Mouse (Mus musculus) heart, embryonic 14.5 days (tissue): ENCODE data around the gene Tbkbp1. TPM values are rescaled to one million over a fixed set of nuclear protein-coding genes. Genes with fewer than 3 reads are reported as not detected.
A peak's percentile ranks its signal among the peaks of the same experiment; 100 is the strongest.

Experiments used
- ATAC-seq: fragments of 200-750 bp; cut with Nextera tagmentation; 2 replicates; pipeline ENCODE4 v1.8.0; 2017; ENCODE audit warnings: low read depth, moderate TSS enrichment; ENCODE audit not compliant: insufficient number of reproducible peaks, insufficient read depth, low FRiP score
- H3K27ac ChIP-seq, 2 experiments: fragments of 200-500 bp in 1 of 2; fragments of 300-500 bp in 1 of 2; sonication (generic) in 1 of 2; replicated peaks in 1 of 2; 2 replicates each; pipeline ENCODE4 v1.5.1; 2012 to 2014; ENCODE audit warnings: low read depth in 2 of 2, low read length in 2 of 2, control low read depth in 1 of 2, mild to moderate bottlenecking in 1 of 2, mixed read lengths in 1 of 2; ENCODE audit not compliant: control insufficient read depth in 1 of 2, insufficient read depth in 1 of 2
- H3K27me3 ChIP-seq: fragments of 300-500 bp; sonication (generic); 2 replicates; pipeline ENCODE4 v1.6.1; 2014; ENCODE audit warnings: mild to moderate bottlenecking, low read length, control low read depth; ENCODE audit not compliant: control insufficient read depth, insufficient read depth
- H3K36me3 ChIP-seq: fragments of 300-500 bp; sonication (generic); 2 replicates; pipeline ENCODE4 v1.6.1; 2014; ENCODE audit warnings: mild to moderate bottlenecking, control low read depth, low read length, mixed read lengths; ENCODE audit not compliant: control insufficient read depth, insufficient read depth
- H3K4me1 ChIP-seq, 2 experiments: fragments of 200-500 bp in 1 of 2; fragments of 300-500 bp in 1 of 2; sonication (generic) in 1 of 2; 2 replicates each; pipeline ENCODE4 v1.6.1; 2012 to 2014; ENCODE audit warnings: low read length in 2 of 2, control low read depth in 1 of 2, mixed read lengths in 1 of 2; ENCODE audit not compliant: control insufficient read depth in 2 of 2, insufficient read depth in 2 of 2
- H3K4me2 ChIP-seq: fragments of 300-500 bp; sonication (generic); 2 replicates; pipeline ENCODE4 v1.6.1; 2014; ENCODE audit warnings: mild to moderate bottlenecking, low read length
- H3K4me3 ChIP-seq, 2 experiments: fragments of 200-500 bp in 1 of 2; fragments of 300-500 bp in 1 of 2; sonication (generic) in 1 of 2; 2 replicates each; pipeline ENCODE4 v1.5.1; 2012 to 2014; ENCODE audit warnings: low read length in 2 of 2, mild to moderate bottlenecking in 2 of 2, control low read depth in 1 of 2, low read depth in 1 of 2, moderate library complexity in 1 of 2; ENCODE audit not compliant: control insufficient read depth in 1 of 2, insufficient read depth in 1 of 2
- H3K9ac ChIP-seq: fragments of 300-500 bp; sonication (generic); 2 replicates; pipeline ENCODE4 v1.6.1; 2014; ENCODE audit warnings: mild to moderate bottlenecking, low read length
- H3K9me3 ChIP-seq: fragments of 300-500 bp; sonication (generic); 2 replicates; pipeline ENCODE4 v1.6.1; 2016; ENCODE audit warnings: low read length, control low read depth; ENCODE audit not compliant: control insufficient read depth
- WGBS: fragments of 180-500 bp; shearing (Covaris S2); extraction: QIAGEN DNeasy Blood & Tissue Kit; methylation state at CpG from one replicate; pipeline ENCODE4 v1.1.7; 2014; 5-methylcytosine and 5-hydroxymethylcytosine counted together
- polyA plus RNA-seq: library from polyadenylated mRNA; unstranded; fragments of >200 nt; fragmentation: Nextera tagmentation; extraction: Ambion mirVana; gene quantifications from 2 replicates; pipeline ENCODE4 v1.2.1, GENCODE M21; 2014

The Tbkbp1 gene
- polyA plus RNA-seq, 1 experiment from 2014 or later: 7.3 TPM

- peaks cover 89% of the 10 kb centered on the region for H3K36me3 ChIP-seq
- H3K9me3 ChIP-seq: no peaks in the 10 kb centered on the region
- no peak overlapping the region for H3K4me3 ChIP-seq
- H3K9ac ChIP-seq: no peak overlapping the region
- no peak for ATAC-seq
- no peaks in the 10 kb centered on the region for H3K27me3 ChIP-seq
- no peaks in the 10 kb centered on the region for H3K4me1 ChIP-seq
- 49% methylated on average over 6 of the region's 6 CpGs for WGBS
- H3K27ac ChIP-seq: no peak overlapping the region
- no peak overlapping the region for H3K4me2 ChIP-seq
Measured at GRCm38 (mm10) chr11:97160341-97160740, 9.0 kb upstream of the Tbkbp1 start.

- H3K4me1 ChIP-seq: peaks cover 8 to 9% of the 10 kb centered on the region in 2 experiments
- no peak overlapping the region for H3K9ac ChIP-seq
- ATAC-seq: no peak
- H3K27ac ChIP-seq: no peak overlapping the region
- H3K4me2 ChIP-seq: no peak overlapping the region
- WGBS: 69% methylated on average over 7 of the region's 7 CpGs
- no peaks in the 10 kb centered on the region for H3K27me3 ChIP-seq
- H3K9me3 ChIP-seq: no peaks in the 10 kb centered on the region
- no peak overlapping the region for H3K4me3 ChIP-seq
- H3K36me3 ChIP-seq: peaks cover 55% of the 10 kb centered on the region
Measured at GRCm38 (mm10) chr11:97156999-97157398, 5.7 kb upstream of the Tbkbp1 start.

GRCm38 (mm10) chr11:97152662-97153287, 1.5 kb upstream of the Tbkbp1 start:
- no peak overlapping the region for H3K9ac ChIP-seq
- no peak overlapping the region for H3K27ac ChIP-seq
- no peak for ATAC-seq
- peaks cover 19 to 25% of the 10 kb centered on the region in 2 experiments for H3K4me1 ChIP-seq
- H3K4me2 ChIP-seq: no peak overlapping the region
- H3K4me3 ChIP-seq: no peak overlapping the region
- H3K36me3 ChIP-seq: peaks cover 13% of the 10 kb centered on the region
- no peaks in the 10 kb centered on the region for H3K9me3 ChIP-seq
- no peaks in the 10 kb centered on the region for H3K27me3 ChIP-seq
- WGBS: 21% methylated on average over 10 of the region's 10 CpGs

- Histone ChIP-seq H3K9ac (peak overlapping the region; percentile 80; the same call in 1 of the 2 replicates), H3K9me3 (no peaks in the 10 kb centered on the region), H3K4me2 (peak overlapping the region; percentile 95), H3K4me3 (peak overlapping the region; percentile 48 to 75), H3K36me3 (peaks cover 12% of the 10 kb centered on the region), H3K4me1 (peaks cover 19 to 25% of the 10 kb centered on the region in 2 experiments), H3K27ac (no peak overlapping the region), H3K27me3 (no peaks in the 10 kb centered on the region)
- 2% methylated on average over 11 of the region's 11 CpGs for WGBS
- no peak for ATAC-seq
Measured at GRCm38 (mm10) chr11:97152023-97152426, 730 bp upstream of the Tbkbp1 start.

GRCm38 (mm10) chr11:97150411-97151330, 624 bp downstream of the Tbkbp1 start:
- under 1% methylated on average over 69 of the region's 102 CpGs for WGBS
- H3K9me3 ChIP-seq: no peaks in the 10 kb centered on the region
- H3K36me3 ChIP-seq: peaks cover 19% of the 10 kb centered on the region
- peak overlapping the region; percentile 80 for H3K9ac ChIP-seq
- H3K4me3 ChIP-seq: peak overlapping the region; percentile 48 to 75
- ATAC-seq: peak; percentile 65
- H3K4me1 ChIP-seq: peaks cover 19 to 30% of the 10 kb centered on the region in 2 experiments
- H3K27ac ChIP-seq: peak overlapping the region; percentile 79 to 88
- H3K27me3 ChIP-seq: no peaks in the 10 kb centered on the region
- peak overlapping the region; percentile 95 for H3K4me2 ChIP-seq

GRCm38 (mm10) chr11:97149995-97150410, 1.3 kb downstream of the Tbkbp1 start:
- no peaks in the 10 kb centered on the region for H3K27me3 ChIP-seq
- H3K4me1 ChIP-seq: peaks cover 19 to 30% of the 10 kb centered on the region in 2 experiments
- H3K27ac ChIP-seq: peak overlapping the region; percentile 79 to 88
- H3K36me3 ChIP-seq: peaks cover 20% of the 10 kb centered on the region
- H3K9me3 ChIP-seq: no peaks in the 10 kb centered on the region
- H3K4me2 ChIP-seq: peak overlapping the region; percentile 95
- WGBS: 3% methylated on average over 14 of the region's 14 CpGs
- ATAC-seq: peak; percentile 65
- H3K4me3 ChIP-seq: peak overlapping the region; percentile 48 to 75
- H3K9ac ChIP-seq: peak overlapping the region; percentile 80

- Histone ChIP-seq H3K27me3 (no peaks in the 10 kb centered on the region), H3K4me1 (peaks cover 19 to 30% of the 10 kb centered on the region in 2 experiments), H3K4me2 (peak overlapping the region; percentile 95), H3K36me3 (peaks cover 29% of the 10 kb centered on the region), H3K9ac (peak overlapping the region; percentile 80), H3K27ac (peak overlapping the region; percentile 79 to 88), H3K4me3 (peak overlapping the region; percentile 48 to 75), H3K9me3 (no peaks in the 10 kb centered on the region)
- 23% methylated on average over 9 of the region's 9 CpGs for WGBS
- ATAC-seq: no peak
Measured at GRCm38 (mm10) chr11:97149026-97149425, 2.3 kb downstream of the Tbkbp1 start.
